Mouse (Mus musculus) kidney, embryonic 16.5 days (tissue): ENCODE data around the gene Blm. TPM values are rescaled to one million over a fixed set of nuclear protein-coding genes. Genes with fewer than 3 reads are reported as not detected.

Source experiments
- ATAC-seq: fragments of 200-750 bp; cut with Nextera tagmentation; 2 replicates; pipeline ENCODE4 v1.8.0; 2017; ENCODE audit warnings: moderate TSS enrichment; ENCODE audit not compliant: low FRiP score, low TSS enrichment
- H3K27ac ChIP-seq: fragments of 300-500 bp; sonication (generic); 2 replicates; pipeline ENCODE4 v1.5.1; 2014; ENCODE audit warnings: low read length
- H3K27me3 ChIP-seq: fragments of 300-500 bp; sonication (generic); 2 replicates; pipeline ENCODE4 v1.6.1; 2014; ENCODE audit warnings: low read length, control low read depth, mixed read lengths; ENCODE audit not compliant: insufficient read depth
- H3K36me3 ChIP-seq: fragments of 300-500 bp; sonication (generic); 2 replicates; pipeline ENCODE4 v1.6.1; 2014; ENCODE audit warnings: low read length, control low read depth, mixed read lengths; ENCODE audit not compliant: insufficient read depth
- H3K4me1 ChIP-seq: fragments of 300-500 bp; sonication (generic); 2 replicates; pipeline ENCODE4 v1.6.1; 2014; ENCODE audit warnings: low read length, control low read depth, mixed read lengths; ENCODE audit not compliant: insufficient read depth
- H3K4me2 ChIP-seq: fragments of 300-500 bp; sonication (generic); replicated peaks from 2 replicates; pipeline ENCODE4 v1.6.1; 2014; ENCODE audit warnings: low read depth, low read length
- H3K4me3 ChIP-seq: fragments of 300-500 bp; sonication (generic); 2 replicates; pipeline ENCODE4 v1.5.1; 2014; ENCODE audit warnings: mild to moderate bottlenecking, low read length
- H3K9ac ChIP-seq: fragments of 300-500 bp; sonication (generic); replicated peaks from 2 replicates; pipeline ENCODE4 v1.6.1; 2014; ENCODE audit warnings: low read length
- H3K9me3 ChIP-seq: fragments of 300-500 bp; sonication (generic); 2 replicates; pipeline ENCODE4 v1.6.1; 2016; ENCODE audit warnings: low read length, control low read depth
- WGBS: fragments of 180-500 bp; shearing (Covaris S2); extraction: QIAGEN DNeasy Blood & Tissue Kit; methylation state at CpG from one replicate; pipeline ENCODE4 v1.1.7; 2014; 5-methylcytosine and 5-hydroxymethylcytosine counted together
- polyA plus RNA-seq: library from polyadenylated mRNA; unstranded; fragments of >200 nt; fragmentation: Nextera tagmentation; extraction: Ambion mirVana; gene quantifications from 2 replicates; pipeline ENCODE4 v1.2.1, GENCODE M21; 2015

The Blm gene
- polyA plus RNA-seq, 1 experiment from 2014 or later, result 21.7 TPM

DNA sequence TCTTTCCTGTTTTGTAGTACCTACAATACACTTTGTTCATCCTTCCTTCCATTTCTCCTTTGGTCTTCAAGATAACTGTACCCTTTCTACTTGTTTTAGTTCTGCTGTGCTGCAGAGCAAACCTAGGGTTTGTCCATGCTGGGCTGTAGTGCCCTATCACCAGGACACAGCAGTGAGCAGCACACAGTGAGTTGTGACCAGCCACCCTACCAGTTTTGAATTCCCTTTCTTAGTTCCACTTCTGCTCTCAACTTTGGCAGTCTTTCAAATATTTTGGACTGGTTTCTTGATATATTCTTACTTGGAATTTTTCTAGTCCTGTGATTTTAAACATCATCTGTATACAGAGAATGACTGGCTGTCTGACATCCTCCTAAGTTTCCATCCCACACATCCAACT lies 34.8 kb downstream of the Blm start:
- peaks cover 23% of the 10 kb centered on the region for H3K36me3 ChIP-seq
- no peak overlapping the region for H3K4me3 ChIP-seq
- H3K4me2 ChIP-seq, result no peak overlapping the region
- no peaks in the 10 kb centered on the region for H3K27me3 ChIP-seq
- H3K9ac ChIP-seq, result no peak overlapping the region
- no peak overlapping the region for H3K27ac ChIP-seq
- no peak for ATAC-seq
- no peaks in the 10 kb centered on the region for H3K4me1 ChIP-seq
- no peaks in the 10 kb centered on the region for H3K9me3 ChIP-seq

DNA sequence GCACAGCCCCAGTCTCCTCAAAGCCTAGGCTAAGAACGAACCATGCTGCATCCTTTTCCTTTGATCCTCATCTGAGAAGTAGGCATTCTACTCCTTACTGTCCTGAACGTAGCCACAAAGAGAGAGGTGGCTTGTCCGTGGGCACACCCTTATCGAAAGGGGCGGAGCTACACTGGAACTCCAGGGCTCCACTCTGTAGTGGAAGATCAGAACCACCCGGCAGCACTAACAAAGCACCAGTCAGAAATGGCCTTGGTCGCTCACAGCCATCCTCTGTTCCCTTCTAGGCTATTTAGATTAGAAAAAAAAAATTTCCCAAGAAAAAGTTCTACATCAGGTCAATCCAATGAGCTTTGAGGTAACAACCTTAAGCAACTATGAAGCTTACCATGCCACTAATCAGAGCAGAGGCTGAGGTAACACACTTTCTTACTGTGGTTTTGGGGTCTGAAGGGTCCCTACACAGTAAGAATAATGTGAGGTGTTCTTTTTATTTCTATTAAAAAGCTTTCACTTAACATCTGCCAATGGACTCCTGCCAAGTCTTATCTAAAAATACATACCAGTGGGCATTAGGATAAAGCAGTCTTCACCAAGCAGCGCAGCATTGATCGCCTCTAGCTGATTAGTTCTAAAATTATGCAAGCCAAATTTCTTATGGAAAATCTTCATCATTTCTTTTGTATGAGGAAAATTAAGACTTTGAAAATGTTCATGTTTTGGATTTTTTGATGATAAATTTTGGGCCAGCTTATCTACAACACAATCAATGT lies 35.5 kb downstream of the Blm start:
- H3K9ac ChIP-seq, result no peak overlapping the region
- peaks cover 18% of the 10 kb centered on the region for H3K36me3 ChIP-seq
- no peak overlapping the region for H3K27ac ChIP-seq
- WGBS, result 89% methylated on average over 9 of the region's 9 CpGs
- no peaks in the 10 kb centered on the region for H3K4me1 ChIP-seq
- H3K4me2 ChIP-seq, result no peak overlapping the region
- H3K9me3 ChIP-seq, result no peaks in the 10 kb centered on the region
- no peaks in the 10 kb centered on the region for H3K27me3 ChIP-seq
- no peak for ATAC-seq
- no peak overlapping the region for H3K4me3 ChIP-seq

DNA sequence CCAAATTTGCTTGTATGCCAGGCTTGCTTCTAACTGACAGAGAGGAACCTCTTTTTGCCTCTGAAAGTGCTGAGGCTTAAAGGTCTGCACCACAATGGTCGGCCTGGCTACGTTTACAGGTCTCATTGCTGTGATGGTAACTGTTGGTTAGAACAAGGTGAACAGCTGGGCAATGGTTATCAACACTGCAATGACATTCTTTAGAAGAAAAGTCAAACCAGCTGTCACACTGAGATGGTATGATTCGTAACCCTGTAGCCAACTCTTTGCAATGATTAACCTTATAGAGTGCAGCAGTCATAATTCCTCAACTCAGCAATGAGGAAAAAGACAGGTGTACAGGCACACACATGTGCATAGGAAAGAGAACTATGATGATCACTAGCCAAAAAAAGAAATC lies 38.3 kb downstream of the Blm start:
- no peak for ATAC-seq
- 84% methylated on average over 3 of the region's 3 CpGs for WGBS
- Histone ChIP-seq H3K27ac (no peak overlapping the region), H3K4me2 (no peak overlapping the region), H3K9me3 (no peaks in the 10 kb centered on the region), H3K4me1 (no peaks in the 10 kb centered on the region), H3K9ac (no peak overlapping the region), H3K36me3 (peaks cover 17% of the 10 kb centered on the region), H3K4me3 (no peak overlapping the region), H3K27me3 (no peaks in the 10 kb centered on the region)

DNA sequence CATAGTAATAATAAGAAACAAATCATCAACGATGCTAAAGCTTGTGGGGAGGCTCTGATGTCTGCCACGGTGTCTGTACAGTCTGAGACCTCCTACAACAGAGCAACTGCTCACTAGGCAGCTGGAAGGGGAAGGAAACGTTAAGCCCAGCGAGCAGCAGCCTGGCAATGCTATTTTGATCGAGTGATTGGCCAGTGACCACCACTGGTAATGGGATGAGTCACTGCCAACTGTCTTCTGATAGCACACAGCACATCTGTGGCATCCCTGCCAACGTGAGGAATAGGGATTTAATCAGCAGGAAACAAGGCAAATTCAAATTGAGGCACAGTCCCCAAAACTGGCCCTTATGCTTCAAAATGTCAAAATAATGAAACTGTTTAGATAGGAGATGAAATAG lies 39.7 kb downstream of the Blm start:
- Histone ChIP-seq H3K4me3 (no peak overlapping the region), H3K9me3 (no peaks in the 10 kb centered on the region), H3K9ac (no peak overlapping the region), H3K4me2 (no peak overlapping the region), H3K4me1 (no peaks in the 10 kb centered on the region), H3K27ac (no peak overlapping the region), H3K36me3 (peaks cover 13% of the 10 kb centered on the region), H3K27me3 (no peaks in the 10 kb centered on the region)
- WGBS, result 76% methylated on average over 6 of the region's 6 CpGs
- no peak for ATAC-seq

DNA sequence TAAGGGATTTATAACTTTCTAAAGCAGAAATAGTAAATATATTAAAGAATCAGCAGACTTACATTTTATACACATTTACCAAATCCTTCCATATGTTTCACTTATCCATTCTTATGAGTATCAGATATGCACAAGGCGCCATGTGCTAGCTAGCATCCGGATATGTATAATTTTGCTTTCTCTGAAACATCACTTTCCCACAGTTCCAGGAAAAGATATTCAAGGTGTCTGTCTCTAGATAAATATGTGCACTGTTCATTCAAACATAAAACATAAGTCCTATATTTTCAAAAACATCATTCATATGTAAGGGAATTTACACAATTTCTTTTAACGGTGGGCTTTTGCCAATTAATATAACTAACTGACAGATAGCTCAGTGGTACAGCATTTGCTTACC lies 42.9 kb downstream of the Blm start:
- no peak overlapping the region for H3K27ac ChIP-seq
- 91% methylated on average over 3 of the region's 3 CpGs for WGBS
- peaks cover 13% of the 10 kb centered on the region for H3K36me3 ChIP-seq
- ATAC-seq, result no peak
- no peaks in the 10 kb centered on the region for H3K27me3 ChIP-seq
- no peak overlapping the region for H3K9ac ChIP-seq
- H3K4me1 ChIP-seq, result no peaks in the 10 kb centered on the region
- H3K4me3 ChIP-seq, result no peak overlapping the region
- no peaks in the 10 kb centered on the region for H3K9me3 ChIP-seq
- no peak overlapping the region for H3K4me2 ChIP-seq

DNA sequence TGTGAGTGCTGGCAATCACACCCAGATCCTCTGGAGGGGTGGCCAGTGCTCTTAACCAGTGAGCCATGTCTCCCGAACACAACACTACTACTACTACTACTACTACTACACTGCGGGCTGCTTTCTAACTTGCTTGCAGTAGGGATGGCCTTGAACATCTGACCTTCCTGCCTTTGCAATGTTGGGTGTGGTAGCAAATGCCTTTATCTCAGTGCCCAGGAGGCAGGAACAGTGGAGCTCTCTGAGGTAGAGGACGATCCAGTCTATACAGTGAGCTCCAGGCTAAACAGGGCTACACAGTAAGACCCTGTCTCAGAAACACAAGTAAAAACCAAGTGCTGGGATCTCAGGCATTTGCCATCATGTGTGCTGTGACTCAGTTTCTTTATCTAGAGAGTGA lies 43.8 kb downstream of the Blm start:
- H3K9me3 ChIP-seq, result no peaks in the 10 kb centered on the region
- WGBS, result 88% methylated on average over 3 of the region's 3 CpGs
- ATAC-seq, result no peak
- no peak overlapping the region for H3K4me2 ChIP-seq
- no peak overlapping the region for H3K9ac ChIP-seq
- H3K36me3 ChIP-seq, result peaks cover 13% of the 10 kb centered on the region
- H3K4me1 ChIP-seq, result no peaks in the 10 kb centered on the region
- no peaks in the 10 kb centered on the region for H3K27me3 ChIP-seq
- H3K27ac ChIP-seq, result no peak overlapping the region
- H3K4me3 ChIP-seq, result no peak overlapping the region

DNA sequence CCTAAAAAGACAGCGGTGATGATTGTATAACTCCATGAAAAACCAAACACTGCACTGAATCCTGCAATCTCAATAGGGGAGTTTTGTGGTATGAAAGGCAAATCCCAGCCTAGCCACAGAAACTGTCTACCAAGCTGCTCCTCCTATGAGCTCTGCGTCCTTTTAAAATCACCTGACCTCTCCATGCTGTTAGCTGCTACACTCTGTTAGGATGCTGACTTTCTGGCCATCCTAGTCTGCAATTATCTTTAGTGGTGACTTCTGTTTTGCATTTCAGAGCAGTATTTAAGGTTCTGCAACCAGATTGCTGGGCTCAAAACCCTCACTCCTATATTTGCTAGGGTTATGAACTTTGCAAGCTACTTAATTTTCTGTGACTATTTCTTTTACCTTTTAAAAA lies 44.6 kb downstream of the Blm start:
- ATAC-seq, result no peak
- no peak overlapping the region for H3K4me3 ChIP-seq
- H3K27me3 ChIP-seq, result no peaks in the 10 kb centered on the region
- H3K9me3 ChIP-seq, result no peaks in the 10 kb centered on the region
- H3K9ac ChIP-seq, result no peak overlapping the region
- H3K4me1 ChIP-seq, result no peaks in the 10 kb centered on the region
- H3K36me3 ChIP-seq, result peaks cover 13% of the 10 kb centered on the region
- no peak overlapping the region for H3K27ac ChIP-seq
- WGBS, result 90% methylated on average over 2 of the region's 2 CpGs
- no peak overlapping the region for H3K4me2 ChIP-seq

DNA sequence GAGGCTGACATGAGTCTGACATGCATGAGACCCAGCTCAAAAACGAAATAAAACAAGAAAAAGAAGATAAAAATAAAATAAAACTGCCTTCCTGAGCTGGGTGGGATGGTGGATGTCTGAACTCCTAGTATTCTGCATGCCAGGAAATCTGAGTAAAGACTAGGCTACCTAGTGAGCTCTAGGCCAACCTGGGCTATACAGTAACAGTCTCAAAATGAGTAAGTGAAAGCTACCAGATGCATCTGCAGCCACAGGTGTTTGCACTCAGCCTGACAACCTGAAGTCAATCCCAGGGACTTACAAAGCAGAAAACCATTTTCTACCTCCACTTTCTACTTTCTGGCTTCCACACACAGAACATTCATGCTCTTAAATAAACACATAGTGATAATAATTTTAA lies 45.5 kb downstream of the Blm start:
- no peak for ATAC-seq

DNA sequence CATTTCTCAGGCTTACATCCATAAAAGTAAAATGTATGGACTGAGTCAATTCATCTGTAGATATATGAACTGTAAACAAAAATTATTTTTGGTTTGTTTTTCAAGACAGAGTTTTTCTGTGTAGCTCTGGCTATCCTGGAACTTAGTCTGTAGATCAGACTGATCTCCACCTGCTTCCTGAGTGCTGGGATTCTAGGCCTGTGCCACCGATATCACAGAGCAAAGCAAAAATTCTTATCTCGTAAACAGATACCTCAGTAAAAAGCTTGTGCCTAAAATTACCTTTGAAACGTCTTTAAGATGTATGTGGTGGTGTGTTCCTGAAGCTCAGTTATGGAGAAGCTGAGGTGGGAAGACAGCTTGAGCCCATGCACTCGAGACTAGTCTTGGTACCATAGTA lies 47.7 kb downstream of the Blm start:
- ATAC-seq, result no peak
- H3K9ac ChIP-seq, result no peak overlapping the region
- H3K4me2 ChIP-seq, result no peak overlapping the region
- peaks cover 4% of the 10 kb centered on the region; the same call in 1 of the 2 replicates for H3K36me3 ChIP-seq
- no peaks in the 10 kb centered on the region for H3K9me3 ChIP-seq
- no peaks in the 10 kb centered on the region for H3K27me3 ChIP-seq
- 84% methylated on average over 4 of the region's 4 CpGs for WGBS
- H3K27ac ChIP-seq, result no peak overlapping the region
- H3K4me1 ChIP-seq, result no peaks in the 10 kb centered on the region
- no peak overlapping the region for H3K4me3 ChIP-seq

More for the DNA sequence above, 45.5 kb downstream of the Blm start:
- H3K4me3 ChIP-seq, result no peak overlapping the region
- no peaks in the 10 kb centered on the region for H3K27me3 ChIP-seq
- H3K36me3 ChIP-seq, result peaks cover 13% of the 10 kb centered on the region
- no peak overlapping the region for H3K9ac ChIP-seq
- no peak overlapping the region for H3K27ac ChIP-seq
- WGBS, result 66% methylated on average over 1 of the region's 1 CpGs
- H3K4me2 ChIP-seq, result no peak overlapping the region
- no peaks in the 10 kb centered on the region for H3K4me1 ChIP-seq
- H3K9me3 ChIP-seq, result no peaks in the 10 kb centered on the region

DNA sequence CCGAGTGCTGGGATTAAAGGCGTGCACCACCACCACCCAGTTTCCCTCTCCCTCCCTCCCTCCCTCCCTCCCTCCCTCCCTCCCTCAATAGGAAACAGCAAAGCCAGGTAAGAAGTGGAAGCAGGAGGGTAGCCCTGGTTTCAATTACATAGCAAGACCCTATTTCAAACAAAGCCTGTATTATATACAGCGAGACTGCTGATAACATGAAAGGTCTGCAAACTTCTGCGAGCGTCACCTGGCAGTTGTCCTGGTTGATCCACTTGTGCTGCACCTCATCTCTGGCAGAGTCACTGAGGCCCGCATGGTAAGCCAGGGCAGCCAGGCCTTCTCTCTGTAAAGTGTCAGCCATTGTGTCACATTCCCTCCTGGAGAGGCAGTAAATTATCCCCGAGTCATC lies 54.8 kb downstream of the Blm start:
- no peak for ATAC-seq
- H3K36me3 ChIP-seq, result peaks cover 11% of the 10 kb centered on the region
- H3K4me2 ChIP-seq, result no peak overlapping the region
- 47% methylated on average over 7 of the region's 7 CpGs for WGBS
- H3K27ac ChIP-seq, result no peak overlapping the region
- H3K9me3 ChIP-seq, result no peaks in the 10 kb centered on the region
- H3K4me1 ChIP-seq, result no peaks in the 10 kb centered on the region
- H3K9ac ChIP-seq, result no peak overlapping the region
- H3K27me3 ChIP-seq, result no peaks in the 10 kb centered on the region
- H3K4me3 ChIP-seq, result no peak overlapping the region
